Mouse (Mus musculus) limb, embryonic 11.5 days (tissue): ENCODE results near the gene Vamp9. TPM values are rescaled to one million over a fixed set of nuclear protein-coding genes. Genes with fewer than 3 reads are reported as not detected.

Source experiments
- ATAC-seq: fragments of 200-750 bp; cut with Nextera tagmentation; 2 replicates; pipeline ENCODE4 v1.8.0; 2017; ENCODE audit warnings: low read depth; ENCODE audit not compliant: insufficient number of reproducible peaks, low FRiP score, low TSS enrichment
- DNase-seq: peaks from one replicate; pipeline ENCODE4 v3.0.0-alpha.2; 2015; ENCODE audit warnings: low spot score
- H3K27ac ChIP-seq: fragments of 300-500 bp; sonication (generic); replicated peaks from 2 replicates; pipeline ENCODE4 v1.5.1; 2014; ENCODE audit warnings: low read depth, mild to moderate bottlenecking, low read length
- H3K27me3 ChIP-seq: fragments of 300-500 bp; sonication (generic); 2 replicates; pipeline ENCODE4 v1.6.1; 2014; ENCODE audit warnings: mild to moderate bottlenecking, low read length, mixed read lengths; ENCODE audit not compliant: control insufficient read depth, insufficient read depth
- H3K36me3 ChIP-seq: fragments of 300-500 bp; sonication (generic); 2 replicates; pipeline ENCODE4 v1.6.1; 2014; ENCODE audit warnings: mild to moderate bottlenecking, low read length, moderate library complexity, mixed read lengths; ENCODE audit not compliant: control insufficient read depth, insufficient read depth
- H3K4me1 ChIP-seq: fragments of 300-500 bp; sonication (generic); 2 replicates; pipeline ENCODE4 v1.6.1; 2014; ENCODE audit warnings: low read length, mixed read lengths; ENCODE audit not compliant: control insufficient read depth, insufficient read depth
- H3K4me2 ChIP-seq: fragments of 300-500 bp; sonication (generic); 2 replicates; pipeline ENCODE4 v1.6.1; 2014; ENCODE audit warnings: low read depth, mild to moderate bottlenecking, moderate library complexity; ENCODE audit not compliant: severe bottlenecking
- H3K4me3 ChIP-seq: fragments of 300-500 bp; sonication (generic); 2 replicates; pipeline ENCODE4 v1.5.1; 2014; ENCODE audit warnings: low read depth, low read length
- H3K9ac ChIP-seq: fragments of 300-500 bp; sonication (generic); 2 replicates; pipeline ENCODE4 v1.6.1; 2014; ENCODE audit warnings: mild to moderate bottlenecking, low read length
- H3K9me3 ChIP-seq: fragments of 300-500 bp; sonication (generic); 2 replicates; pipeline ENCODE4 v1.6.1; 2016; ENCODE audit warnings: low read length; ENCODE audit not compliant: control insufficient read depth
- WGBS: fragments of 180-500 bp; shearing (Covaris S2); extraction: QIAGEN DNeasy Blood & Tissue Kit; methylation state at CpG from one replicate; pipeline ENCODE4 v1.1.7; 2014; 5-methylcytosine and 5-hydroxymethylcytosine counted together
- polyA plus RNA-seq: library from polyadenylated mRNA; unstranded; fragments of >200 nt; fragmentation: Nextera tagmentation; extraction: Ambion mirVana; gene quantifications from 2 replicates; pipeline ENCODE4 v1.2.1, GENCODE M21; 2014

Gene Vamp9
- polyA plus RNA-seq, 1 experiment from 2014 or later: 0.35 TPM

DNA sequence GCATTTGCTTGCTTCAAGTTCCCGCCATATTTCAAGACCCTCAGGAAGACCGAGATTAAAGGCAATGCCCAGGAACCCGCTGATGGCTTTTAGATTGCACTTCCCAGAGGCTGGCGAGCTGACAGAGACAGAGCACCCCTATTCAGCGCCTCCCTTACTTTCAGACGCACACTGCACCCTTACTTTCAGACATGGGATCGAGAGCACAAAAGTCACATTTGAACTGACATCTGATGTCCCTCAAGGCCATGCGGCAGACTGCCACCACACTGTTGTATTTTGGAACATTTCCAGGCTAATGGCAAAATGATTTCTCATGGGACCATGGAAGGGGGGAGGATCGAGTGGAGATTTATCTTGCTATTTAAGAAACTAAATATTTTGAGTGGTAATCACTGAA lies 28.5 kb upstream of the Vamp9 start:
- ATAC-seq (no peak), DNase-seq (no peak)
- no peak overlapping the region for H3K9ac ChIP-seq
- H3K36me3 ChIP-seq: no peaks in the 10 kb centered on the region
- no peak overlapping the region for H3K4me3 ChIP-seq
- H3K9me3 ChIP-seq: no peaks in the 10 kb centered on the region
- WGBS: 61% methylated on average over 9 of the region's 9 CpGs
- no peak overlapping the region for H3K4me2 ChIP-seq
- H3K27ac ChIP-seq: no peak overlapping the region
- no peaks in the 10 kb centered on the region for H3K4me1 ChIP-seq
- H3K27me3 ChIP-seq: no peaks in the 10 kb centered on the region

DNA sequence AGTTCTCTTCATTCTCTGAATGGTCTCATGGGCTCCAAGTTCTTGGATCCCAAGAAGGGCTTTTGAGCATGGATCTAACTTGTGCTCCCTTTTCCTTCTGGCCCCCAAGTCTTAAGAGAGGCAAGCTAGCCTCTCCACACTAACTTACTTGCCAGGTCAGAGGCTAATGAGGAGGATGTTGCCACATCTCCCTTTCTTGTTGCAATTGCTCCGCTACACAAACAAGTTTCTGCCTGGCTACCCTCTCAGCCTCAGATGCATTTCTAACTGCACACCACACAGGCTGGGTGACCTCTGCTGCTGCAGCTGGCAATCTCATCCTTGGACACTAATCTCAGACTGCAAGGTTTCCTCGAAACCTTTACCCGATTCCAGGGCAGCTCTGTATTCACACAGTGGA lies 23.6 kb upstream of the Vamp9 start:
- no peaks in the 10 kb centered on the region for H3K36me3 ChIP-seq
- no peak for ATAC-seq
- WGBS: 85% methylated on average over 3 of the region's 3 CpGs
- H3K4me1 ChIP-seq: no peaks in the 10 kb centered on the region
- no peak overlapping the region for H3K27ac ChIP-seq
- H3K27me3 ChIP-seq: no peaks in the 10 kb centered on the region
- H3K4me2 ChIP-seq: no peak overlapping the region
- H3K9me3 ChIP-seq: no peaks in the 10 kb centered on the region
- no peak for DNase-seq
- no peak overlapping the region for H3K9ac ChIP-seq
- H3K4me3 ChIP-seq: no peak overlapping the region

DNA sequence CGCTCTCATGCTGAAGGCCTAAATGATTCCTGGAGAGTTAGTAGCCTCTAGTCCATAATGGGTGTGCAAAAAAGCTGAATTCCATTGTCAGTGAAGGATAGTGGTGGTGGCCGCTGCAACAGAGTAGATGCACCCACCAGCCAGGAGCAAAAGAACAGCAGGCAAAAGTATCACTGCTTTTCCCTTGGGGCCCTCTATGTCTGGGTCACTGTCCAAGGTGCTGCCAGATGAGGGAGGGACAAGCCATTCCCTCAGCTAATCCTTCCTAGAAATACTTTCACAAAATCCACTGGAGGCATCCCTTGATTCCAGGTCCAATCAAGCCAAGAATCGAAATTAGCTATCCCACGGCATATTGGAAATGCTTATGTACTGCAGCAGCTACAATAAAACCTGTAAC lies 22.0 kb upstream of the Vamp9 start:
- ATAC-seq (no peak), DNase-seq (peak; percentile 39)
- Histone ChIP-seq H3K9me3 (no peaks in the 10 kb centered on the region), H3K4me2 (no peak overlapping the region), H3K27me3 (no peaks in the 10 kb centered on the region), H3K27ac (no peak overlapping the region), H3K4me1 (no peaks in the 10 kb centered on the region), H3K36me3 (no peaks in the 10 kb centered on the region), H3K4me3 (no peak overlapping the region), H3K9ac (no peak overlapping the region)
- 93% methylated on average over 4 of the region's 4 CpGs for WGBS

DNA sequence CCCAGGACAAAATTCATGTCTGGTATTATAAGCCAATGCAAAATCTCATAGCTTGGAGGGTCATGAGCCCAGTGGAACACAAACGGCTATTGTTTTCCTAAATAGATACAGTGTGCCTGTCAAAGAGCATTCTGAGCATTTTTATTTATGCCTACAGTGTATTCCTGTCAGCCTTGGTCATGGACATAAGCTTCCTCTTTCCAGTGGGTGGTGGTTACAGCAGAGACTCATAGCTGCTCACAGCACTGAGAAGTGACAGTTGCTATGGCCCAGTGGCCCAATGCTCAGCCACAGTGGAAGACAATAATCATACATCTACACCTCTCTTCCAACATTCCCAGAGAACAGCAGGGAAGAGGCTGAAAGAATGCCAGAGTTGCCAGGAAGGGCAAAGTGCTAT lies 18.9 kb upstream of the Vamp9 start:
- Histone ChIP-seq H3K4me3 (no peak overlapping the region), H3K9me3 (no peaks in the 10 kb centered on the region), H3K9ac (no peak overlapping the region), H3K27ac (no peak overlapping the region), H3K27me3 (no peaks in the 10 kb centered on the region), H3K4me2 (no peak overlapping the region), H3K4me1 (no peaks in the 10 kb centered on the region), H3K36me3 (no peaks in the 10 kb centered on the region)
- WGBS: 78% methylated on average over 1 of the region's 1 CpGs
- DNase-seq (no peak), ATAC-seq (no peak)

DNA sequence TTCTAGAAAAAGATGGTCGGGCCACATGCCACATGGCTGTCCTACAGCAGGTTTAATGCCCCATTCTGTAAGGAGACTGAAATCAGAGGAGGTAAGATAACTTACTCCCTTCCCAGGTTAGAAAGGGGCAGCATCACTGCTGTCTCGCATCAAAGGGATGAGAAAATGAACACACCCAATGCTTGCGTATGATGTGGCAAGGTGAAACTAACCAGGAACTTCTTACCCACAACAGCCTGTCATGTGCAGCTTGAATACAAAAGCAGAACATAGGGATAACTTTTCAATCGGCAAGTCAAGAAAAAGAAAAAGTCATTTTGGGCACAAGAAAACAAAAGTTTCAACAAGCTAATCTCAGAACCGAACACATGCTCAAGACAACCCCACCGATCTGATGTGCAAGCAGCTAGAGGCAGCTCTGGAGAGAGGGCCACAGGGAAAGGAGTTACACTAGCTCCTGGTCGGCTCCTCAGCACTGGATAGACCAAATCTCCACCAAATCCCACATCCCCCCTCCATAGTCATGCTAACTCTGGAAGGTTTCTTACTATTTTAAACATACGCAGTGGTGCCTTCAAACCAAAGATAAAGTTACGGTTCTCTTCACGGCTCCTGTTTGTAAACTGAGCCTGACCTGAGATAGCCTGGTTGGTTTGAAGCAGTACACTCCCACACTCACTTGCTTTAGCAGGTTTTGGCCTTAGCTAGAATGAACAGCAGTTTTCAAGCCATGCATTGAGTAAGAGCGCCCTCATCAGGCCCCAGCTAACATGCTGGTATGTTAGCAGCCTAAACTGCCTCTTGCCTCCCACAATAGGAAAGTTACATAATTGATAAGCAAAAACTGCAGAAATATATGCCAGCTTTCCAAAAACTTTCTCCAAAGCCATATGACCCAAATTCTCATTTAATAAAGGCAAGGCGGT lies 14.3 kb upstream of the Vamp9 start:
- Histone ChIP-seq H3K4me3 (no peak overlapping the region), H3K27me3 (no peaks in the 10 kb centered on the region), H3K4me1 (no peaks in the 10 kb centered on the region), H3K27ac (no peak overlapping the region), H3K4me2 (no peak overlapping the region), H3K9ac (no peak overlapping the region), H3K9me3 (no peaks in the 10 kb centered on the region), H3K36me3 (no peaks in the 10 kb centered on the region)
- DNase-seq (peak; percentile 76), ATAC-seq (no peak)
- WGBS: 65% methylated on average over 12 of the region's 12 CpGs

DNA sequence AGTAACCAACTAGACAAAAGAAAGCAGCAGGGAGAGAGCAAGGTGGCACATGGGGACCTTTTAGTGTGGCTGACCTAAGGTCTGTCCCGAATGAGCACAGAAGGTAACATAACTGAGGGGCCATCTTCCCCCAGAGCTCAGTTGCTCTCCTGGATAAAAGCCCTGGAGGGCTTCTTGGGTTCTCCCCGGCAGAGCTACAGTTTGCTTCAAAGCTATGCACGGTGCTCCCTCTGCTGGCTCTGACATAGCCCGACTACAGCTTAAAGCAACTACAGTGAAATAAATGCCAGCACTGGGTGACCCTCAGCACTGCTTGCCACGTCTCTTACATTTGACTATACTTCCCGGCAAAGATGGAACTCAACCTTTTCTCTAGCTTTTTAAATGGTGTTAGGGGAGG lies 6.0 kb upstream of the Vamp9 start:
- H3K36me3 ChIP-seq: no peaks in the 10 kb centered on the region
- H3K4me2 ChIP-seq: no peak overlapping the region
- 11% methylated on average over 6 of the region's 6 CpGs for WGBS
- DNase-seq (peak; percentile 76), ATAC-seq (no peak)
- H3K4me3 ChIP-seq: no peak overlapping the region
- H3K9me3 ChIP-seq: no peaks in the 10 kb centered on the region
- no peaks in the 10 kb centered on the region for H3K27me3 ChIP-seq
- no peaks in the 10 kb centered on the region for H3K4me1 ChIP-seq
- H3K9ac ChIP-seq: no peak overlapping the region
- H3K27ac ChIP-seq: no peak overlapping the region

DNA sequence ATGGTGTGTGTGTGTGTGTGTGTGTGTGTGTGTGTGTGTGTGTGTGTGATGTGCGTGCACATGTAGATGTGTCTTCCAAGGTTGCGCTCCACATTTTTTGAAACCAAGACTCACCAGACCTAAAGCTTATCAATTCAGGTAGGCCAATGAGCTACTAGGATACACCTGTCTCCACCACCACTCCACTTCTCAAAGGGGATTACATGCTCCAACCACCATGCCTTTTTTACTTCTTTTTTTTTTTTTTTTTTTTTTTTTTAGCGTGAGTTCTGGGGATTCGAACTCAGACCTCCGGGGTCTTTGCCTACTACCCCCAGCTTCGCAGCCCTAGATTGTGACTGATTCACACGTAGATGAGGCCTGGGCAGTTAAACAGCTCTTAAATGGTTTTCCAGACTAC lies 323 bp upstream of the Vamp9 start:
- Histone ChIP-seq H3K27ac (peak overlapping the region; percentile 92; the same call in 1 of the 2 replicates), H3K4me2 (no peak overlapping the region), H3K9me3 (no peaks in the 10 kb centered on the region), H3K36me3 (no peaks in the 10 kb centered on the region), H3K9ac (no peak overlapping the region), H3K4me3 (no peak overlapping the region), H3K27me3 (no peaks in the 10 kb centered on the region), H3K4me1 (no peaks in the 10 kb centered on the region)
- ATAC-seq (no peak), DNase-seq (no peak)
- 62% methylated on average over 7 of the region's 7 CpGs for WGBS

DNA sequence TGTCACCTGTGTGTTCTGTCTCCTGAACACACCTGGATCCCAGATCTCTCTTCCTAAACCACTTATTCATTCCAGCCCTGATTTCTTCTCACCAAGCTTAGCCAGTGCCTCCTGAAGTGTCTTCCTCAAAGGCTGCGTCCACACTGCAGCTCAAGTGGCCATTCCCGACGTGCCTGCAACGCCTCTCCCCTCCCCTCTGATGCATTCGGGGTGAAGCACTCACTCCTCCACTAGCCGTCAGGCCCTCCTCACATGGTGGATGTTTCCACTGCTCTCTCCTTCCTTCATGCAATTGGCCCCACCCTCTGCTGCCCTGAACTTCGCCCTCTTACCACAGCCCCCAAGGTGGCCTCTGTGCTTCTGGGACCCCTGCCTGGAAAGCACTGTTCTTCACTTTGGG lies 9.4 kb downstream of the Vamp9 start:
- DNase-seq: no peak
- H3K27ac ChIP-seq: no peak overlapping the region
- no peak for ATAC-seq
- no peak overlapping the region for H3K4me3 ChIP-seq
- H3K9ac ChIP-seq: no peak overlapping the region
- 45% methylated on average over 7 of the region's 7 CpGs for WGBS
- 0 out of 2 replicates have a peak, but pooled peaks cover 2% of the 10 kb centered on the region for H3K4me1 ChIP-seq
- no peaks in the 10 kb centered on the region for H3K36me3 ChIP-seq
- no peaks in the 10 kb centered on the region for H3K9me3 ChIP-seq
- no peaks in the 10 kb centered on the region for H3K27me3 ChIP-seq
- H3K4me2 ChIP-seq: no peak overlapping the region

DNA sequence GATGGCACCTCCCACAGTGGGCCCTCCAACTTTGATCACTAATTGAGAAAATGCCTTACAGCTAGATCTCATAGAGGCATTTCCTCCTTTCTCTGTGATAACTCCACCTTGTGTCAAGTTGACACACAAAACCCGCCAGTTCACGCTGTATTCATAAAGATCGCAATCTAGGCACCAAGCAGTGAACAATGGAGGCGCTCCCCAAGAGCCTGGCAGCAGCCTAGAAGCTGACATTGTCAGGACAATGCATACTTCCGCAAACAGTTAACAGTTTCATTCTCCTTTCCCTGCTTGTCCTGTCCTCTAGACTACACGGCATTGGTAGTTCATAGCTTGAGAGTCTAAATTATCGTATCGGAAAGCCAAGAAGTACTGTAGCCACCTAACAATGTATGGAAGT lies 16.0 kb downstream of the Vamp9 start:
- no peak overlapping the region for H3K4me2 ChIP-seq
- 84% methylated on average over 8 of the region's 8 CpGs for WGBS
- H3K36me3 ChIP-seq: no peaks in the 10 kb centered on the region
- H3K27me3 ChIP-seq: no peaks in the 10 kb centered on the region
- no peak overlapping the region for H3K4me3 ChIP-seq
- H3K9me3 ChIP-seq: no peaks in the 10 kb centered on the region
- no peak overlapping the region for H3K27ac ChIP-seq
- no peak for ATAC-seq
- no peak for DNase-seq
- H3K9ac ChIP-seq: no peak overlapping the region
- H3K4me1 ChIP-seq: no peaks in the 10 kb centered on the region
